Mouse (Mus musculus) kidney, postnatal 25 days (tissue): ENCODE results near the gene Gm3591.
"Not testable (repeated sequence)": the region's sequence is repeated elsewhere in the genome, so short reads cannot be mapped to it uniquely, and the experiment has no call there.

Experiments
- DNase-seq, 2 experiments: peaks; one replicate each; pipeline ENCODE4 v3.0.0; 2021; ENCODE audit warnings: mixed read lengths in 2 of 2

Gene Gm3591

GRCm38 (mm10) chr14:6412382-6412781 lies at the start of gene Gm3591:
Gene Gm3591, minus strand, starts transcription at chr14:6412482.
- not testable (repeated sequence) for DNase-seq

GRCm38 (mm10) chr14:6444511-6444910 lies 32.2 kb upstream of the Gm3591 start, which contains the start of gene Gm3594:
Gene Gm3594, minus strand, starts transcription at chr14:6444611.
- not testable (repeated sequence) for DNase-seq

GRCm38 (mm10) chr14:6440774-6441173 lies 28.5 kb upstream of the Gm3591 start:
- DNase-seq, result peak in 1 of 2 experiments; percentile 0

- DNase-seq, result peak; percentile 1 to 34
Observed at GRCm38 (mm10) chr14:6440206-6440605, 27.9 kb upstream of the Gm3591 start.

GRCm38 (mm10) chr14:6426766-6427165 lies 14.5 kb upstream of the Gm3591 start:
- peak; percentile 4 to 82 for DNase-seq

GRCm38 (mm10) chr14:6426353-6426752 lies 14.1 kb upstream of the Gm3591 start:
- DNase-seq, result peak; percentile 13 to 52

- DNase-seq, result not testable (repeated sequence)
Observed at GRCm38 (mm10) chr14:6390219-6390618, 22.1 kb downstream of the Gm3591 start, which contains the start of gene Gm16440. Gene Gm16440, minus strand, starts transcription at chr14:6390319.
